Mouse (Mus musculus) hindbrain, embryonic 13.5 days (tissue): ENCODE measurements around the gene Bmp7. TPM values are rescaled to one million over a fixed set of nuclear protein-coding genes. Genes with fewer than 3 reads are reported as not detected.
A peak's percentile ranks its signal among the peaks of the same experiment; 100 is the strongest.

Experiments
- ATAC-seq: fragments of 200-750 bp; cut with Nextera tagmentation; 2 replicates; pipeline ENCODE4 v1.8.0; 2017; ENCODE audit warnings: moderate TSS enrichment; ENCODE audit not compliant: low FRiP score
- H3K27ac ChIP-seq: fragments of 300-500 bp; sonication (generic); 2 replicates; pipeline ENCODE4 v1.5.1; 2015; ENCODE audit warnings: inconsistent platforms, mild to moderate bottlenecking, moderate library complexity
- H3K27me3 ChIP-seq: fragments of 300-500 bp; sonication (generic); 2 replicates; pipeline ENCODE4 v1.6.1; 2015; ENCODE audit warnings: mild to moderate bottlenecking, inconsistent platforms
- H3K36me3 ChIP-seq: fragments of 300-500 bp; sonication (generic); 2 replicates; pipeline ENCODE4 v1.6.1; 2015; ENCODE audit warnings: mild to moderate bottlenecking, inconsistent platforms
- H3K4me1 ChIP-seq: fragments of 300-500 bp; sonication (generic); replicated peaks from 2 replicates; pipeline ENCODE4 v1.6.1; 2015; ENCODE audit warnings: inconsistent platforms
- H3K4me2 ChIP-seq: fragments of 300-500 bp; sonication (generic); 2 replicates; pipeline ENCODE4 v1.6.1; 2015; ENCODE audit warnings: inconsistent platforms, mild to moderate bottlenecking, moderate library complexity
- H3K4me3 ChIP-seq: fragments of 300-500 bp; sonication (generic); 2 replicates; pipeline ENCODE4 v1.5.1; 2015; ENCODE audit warnings: mild to moderate bottlenecking, inconsistent platforms
- H3K9ac ChIP-seq: fragments of 300-500 bp; sonication (generic); 2 replicates; pipeline ENCODE4 v1.6.1; 2015; ENCODE audit warnings: mild to moderate bottlenecking, inconsistent platforms
- H3K9me3 ChIP-seq: fragments of 300-500 bp; sonication (generic); 2 replicates; pipeline ENCODE4 v1.6.1; 2016; ENCODE audit warnings: inconsistent platforms
- WGBS: fragments of 180-500 bp; shearing (Covaris S2); methylation state at CpG from one replicate; pipeline ENCODE4 v1.1.7; 2015; 5-methylcytosine and 5-hydroxymethylcytosine counted together
- polyA plus RNA-seq: library from polyadenylated mRNA; unstranded; fragments of >200 nt; fragmentation: Nextera tagmentation; extraction: Ambion mirVana; gene quantifications from 2 replicates; pipeline ENCODE4 v1.2.1, GENCODE M21; 2015

Bmp7 gene
- polyA plus RNA-seq, 1 experiment from 2014 or later = 12.4 TPM

DNA sequence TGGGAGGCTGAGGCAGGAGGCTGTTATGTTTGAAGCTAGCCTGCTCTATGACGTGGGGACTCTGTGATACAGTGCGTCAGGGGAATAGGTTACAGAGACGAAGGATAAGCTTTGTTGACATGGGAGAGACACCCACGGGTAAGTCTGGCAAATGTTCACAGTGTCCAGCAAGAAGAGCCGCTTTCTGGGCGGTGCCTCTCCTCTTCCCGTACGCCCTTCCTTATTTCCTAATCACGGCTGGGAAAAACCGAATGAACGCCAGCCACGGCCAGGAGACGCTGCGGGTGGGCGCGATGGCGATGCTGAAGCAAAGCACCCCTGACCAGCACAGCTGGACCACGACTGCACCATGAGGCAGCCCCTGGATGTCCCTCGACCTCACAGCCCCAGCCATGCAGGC is 77.7 kb downstream of the Bmp7 start:
- WGBS = 76% methylated on average over 19 of the region's 19 CpGs
- 0 out of 2 replicates have a peak overlapping the region, but pooled peaks have one; percentile 44 for H3K4me2 ChIP-seq
- ATAC-seq = no peak

DNA sequence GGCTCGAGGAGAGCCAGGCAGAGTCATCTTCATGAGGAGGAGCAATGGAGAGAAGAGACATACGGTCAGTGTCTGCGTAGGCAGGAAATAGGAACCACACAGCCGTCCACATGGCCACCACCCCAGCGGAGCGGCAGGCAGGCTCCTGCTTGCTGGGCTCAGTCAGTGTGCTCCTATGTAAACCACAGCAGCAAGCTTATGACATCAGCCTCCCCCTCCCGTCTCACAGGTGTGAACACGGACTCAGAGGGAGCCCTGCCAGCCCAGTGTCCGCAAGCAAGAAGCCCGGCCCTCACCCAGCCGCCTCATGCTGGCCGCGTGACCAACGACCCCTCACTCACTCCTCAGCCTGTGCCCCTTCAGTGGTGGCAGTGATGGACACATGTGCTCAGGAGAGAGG is 78.5 kb downstream of the Bmp7 start:
- Histone ChIP-seq H3K4me3 (no peak overlapping the region), H3K9ac (no peak overlapping the region), H3K27ac (no peak overlapping the region), H3K27me3 (peaks cover 12% of the 10 kb centered on the region; the same call in 1 of the 2 replicates), H3K9me3 (peaks cover 3% of the 10 kb centered on the region; the same call in 1 of the 2 replicates), H3K4me1 (peaks cover 11% of the 10 kb centered on the region), H3K4me2 (no peak overlapping the region), H3K36me3 (no peaks in the 10 kb centered on the region)
- ATAC-seq = no peak
- 81% methylated on average over 14 of the region's 14 CpGs for WGBS

More for the DNA sequence above, 77.7 kb downstream of the Bmp7 start:
- peaks cover 16% of the 10 kb centered on the region for H3K4me1 ChIP-seq
- H3K9me3 ChIP-seq = peaks cover 3% of the 10 kb centered on the region; the same call in 1 of the 2 replicates
- H3K36me3 ChIP-seq = no peaks in the 10 kb centered on the region
- no peak overlapping the region for H3K9ac ChIP-seq
- H3K27ac ChIP-seq = no peak overlapping the region
- H3K27me3 ChIP-seq = peaks cover 13% of the 10 kb centered on the region; the same call in 1 of the 2 replicates
- no peak overlapping the region for H3K4me3 ChIP-seq

DNA sequence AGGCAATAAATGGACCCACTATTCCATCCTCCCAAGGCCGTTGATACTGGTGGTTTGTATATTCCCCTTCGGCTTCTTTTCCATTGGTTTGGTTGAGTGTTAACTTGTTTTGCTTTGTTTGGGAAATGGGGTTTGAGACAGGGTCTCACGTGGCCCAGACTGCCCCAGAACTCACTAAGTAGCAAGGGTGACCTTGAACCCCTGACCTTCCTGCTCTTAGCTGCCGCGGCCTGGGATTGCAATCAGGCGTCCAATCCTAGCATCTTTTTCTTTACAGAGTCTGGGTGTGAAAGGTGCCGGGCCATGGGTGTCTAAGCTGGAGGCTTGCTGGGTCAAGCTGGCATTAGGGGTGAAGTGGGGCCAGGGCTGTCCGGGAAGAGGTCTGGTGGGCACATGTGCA is 79.5 kb downstream of the Bmp7 start:
- Histone ChIP-seq H3K4me1 (peaks cover 11% of the 10 kb centered on the region), H3K4me2 (no peak overlapping the region), H3K27me3 (peaks cover 11% of the 10 kb centered on the region; the same call in 1 of the 2 replicates), H3K9ac (no peak overlapping the region), H3K4me3 (no peak overlapping the region), H3K27ac (no peak overlapping the region), H3K9me3 (peaks cover 3% of the 10 kb centered on the region; the same call in 1 of the 2 replicates), H3K36me3 (no peaks in the 10 kb centered on the region)
- ATAC-seq = no peak
- WGBS = 89% methylated on average over 8 of the region's 8 CpGs

DNA sequence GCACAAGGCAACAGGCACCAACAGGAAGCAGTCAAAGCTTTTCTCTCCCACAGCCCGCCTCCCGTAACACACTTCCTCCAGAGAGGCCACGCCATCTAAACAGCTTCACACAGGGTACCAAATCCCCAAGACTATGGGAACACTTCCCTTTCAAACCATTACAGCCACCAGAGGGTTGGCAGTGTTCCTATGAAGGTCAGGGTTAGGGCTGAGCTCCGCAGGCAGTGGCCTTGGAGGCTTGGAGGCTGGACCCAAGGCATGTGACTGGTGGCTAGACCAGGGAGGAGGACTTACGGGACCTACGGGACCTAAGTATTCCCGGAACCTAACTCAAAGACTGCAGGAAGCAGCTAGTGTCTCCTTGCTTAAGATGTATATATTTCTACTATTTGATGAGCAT is 80.0 kb downstream of the Bmp7 start:
- H3K4me3 ChIP-seq = no peak overlapping the region
- H3K27me3 ChIP-seq = peaks cover 11% of the 10 kb centered on the region; the same call in 1 of the 2 replicates
- H3K36me3 ChIP-seq = no peaks in the 10 kb centered on the region
- no peak overlapping the region for H3K27ac ChIP-seq
- no peak overlapping the region for H3K4me2 ChIP-seq
- WGBS = 87% methylated on average over 7 of the region's 7 CpGs
- peaks cover 11% of the 10 kb centered on the region for H3K4me1 ChIP-seq
- H3K9ac ChIP-seq = no peak overlapping the region
- peaks cover 3% of the 10 kb centered on the region; the same call in 1 of the 2 replicates for H3K9me3 ChIP-seq
- no peak for ATAC-seq

DNA sequence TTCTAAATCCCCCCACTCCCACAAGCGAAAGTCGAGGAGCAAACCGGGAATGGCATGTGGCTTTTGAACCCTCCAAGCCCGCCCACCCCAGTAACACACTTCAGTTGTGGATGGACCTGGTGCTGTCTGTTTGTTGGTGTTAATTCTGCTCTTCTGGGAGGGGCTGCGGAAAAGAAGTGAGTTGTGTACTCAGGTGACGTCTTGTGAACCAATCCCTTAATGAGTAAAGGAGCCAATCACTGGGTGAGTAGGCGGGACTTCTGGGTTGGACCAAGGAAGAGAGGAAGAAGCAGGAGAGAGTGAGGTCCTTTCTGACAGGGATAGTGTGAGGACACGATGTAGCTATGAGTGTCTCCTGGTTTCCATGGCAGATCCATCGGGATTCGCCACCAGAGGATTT is 83.1 kb downstream of the Bmp7 start:
- H3K4me3 ChIP-seq = no peak overlapping the region
- no peaks in the 10 kb centered on the region for H3K9me3 ChIP-seq
- 67% methylated on average over 10 of the region's 10 CpGs for WGBS
- no peaks in the 10 kb centered on the region for H3K36me3 ChIP-seq
- no peak overlapping the region for H3K27ac ChIP-seq
- ATAC-seq = no peak
- peaks cover 4% of the 10 kb centered on the region; the same call in 1 of the 2 replicates for H3K27me3 ChIP-seq
- no peak overlapping the region for H3K9ac ChIP-seq
- H3K4me2 ChIP-seq = no peak overlapping the region
- no peaks in the 10 kb centered on the region for H3K4me1 ChIP-seq

DNA sequence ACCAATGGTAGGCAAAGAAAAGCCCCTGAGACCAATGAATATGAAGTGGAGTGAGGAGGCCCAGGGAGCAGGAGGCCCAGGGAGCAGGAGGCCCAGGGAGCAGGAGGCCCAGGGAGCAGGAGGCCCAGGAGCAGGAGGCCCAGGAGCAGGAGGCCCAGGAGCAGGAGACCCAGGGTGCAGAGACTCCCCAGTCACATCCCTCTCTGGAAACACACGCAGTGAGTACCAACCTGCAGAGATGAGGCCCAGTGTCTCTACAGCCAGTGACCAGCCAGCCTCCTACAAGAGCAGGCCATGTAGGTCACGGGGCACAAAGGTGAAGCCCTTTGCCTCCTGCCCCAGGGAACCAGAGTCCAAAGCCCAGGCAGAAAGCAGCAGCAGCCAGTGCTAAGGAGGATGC is 83.6 kb downstream of the Bmp7 start:
- no peaks in the 10 kb centered on the region for H3K9me3 ChIP-seq
- H3K4me2 ChIP-seq = no peak overlapping the region
- ATAC-seq = no peak
- H3K9ac ChIP-seq = no peak overlapping the region
- H3K27me3 ChIP-seq = peaks cover 4% of the 10 kb centered on the region; the same call in 1 of the 2 replicates
- 67% methylated on average over 2 of the region's 2 CpGs for WGBS
- no peak overlapping the region for H3K27ac ChIP-seq
- no peaks in the 10 kb centered on the region for H3K36me3 ChIP-seq
- H3K4me3 ChIP-seq = no peak overlapping the region
- no peaks in the 10 kb centered on the region for H3K4me1 ChIP-seq

DNA sequence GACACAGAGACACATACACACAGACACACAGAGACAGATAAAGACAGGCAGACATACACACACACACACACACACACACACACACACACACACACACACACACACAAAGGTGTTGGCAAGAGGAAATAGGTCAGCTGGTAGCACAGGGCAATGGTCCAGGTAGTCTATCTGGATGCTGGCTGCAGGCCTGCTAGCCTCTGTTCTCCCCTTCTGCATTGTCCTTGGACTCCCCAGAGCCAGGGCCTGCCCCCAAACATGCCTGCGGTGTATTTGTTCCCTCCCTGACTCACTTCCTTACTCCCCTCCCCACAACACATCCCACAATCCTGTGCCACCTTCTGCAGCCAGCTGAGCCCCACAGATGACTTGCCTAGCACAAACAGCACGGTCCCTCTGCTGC is 86.0 kb downstream of the Bmp7 start:
- 52% methylated on average over 2 of the region's 2 CpGs for WGBS
- H3K4me2 ChIP-seq = no peak overlapping the region
- no peak for ATAC-seq

DNA sequence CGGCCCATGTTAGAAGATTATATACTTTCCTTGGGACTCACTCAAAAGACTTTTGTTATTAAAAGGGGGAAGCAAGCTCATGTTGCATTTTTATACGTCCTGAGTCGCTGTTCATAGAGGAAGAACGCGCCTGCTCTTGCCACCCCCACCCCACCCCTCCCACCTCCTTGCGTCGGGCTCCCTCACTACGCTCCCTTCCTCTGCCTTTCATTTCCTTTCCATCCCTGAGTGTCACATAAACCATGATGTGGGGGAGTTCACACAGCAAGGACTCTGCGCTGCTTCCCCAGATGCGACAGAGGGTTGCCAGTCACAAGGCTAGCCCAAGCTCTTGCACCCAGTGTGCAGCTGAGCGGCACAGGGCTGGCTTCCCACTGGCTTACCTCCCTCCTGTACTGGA is 88.3 kb downstream of the Bmp7 start:
- no peak overlapping the region for H3K4me3 ChIP-seq
- no peaks in the 10 kb centered on the region for H3K27me3 ChIP-seq
- H3K9me3 ChIP-seq = no peaks in the 10 kb centered on the region
- H3K27ac ChIP-seq = no peak overlapping the region
- H3K9ac ChIP-seq = no peak overlapping the region
- H3K4me1 ChIP-seq = 0 out of 2 replicates have a peak, but pooled peaks cover 3% of the 10 kb centered on the region
- H3K36me3 ChIP-seq = no peaks in the 10 kb centered on the region
- WGBS = 80% methylated on average over 11 of the region's 11 CpGs
- no peak overlapping the region for H3K4me2 ChIP-seq
- no peak for ATAC-seq

More for the DNA sequence above, 86.0 kb downstream of the Bmp7 start:
- H3K4me3 ChIP-seq = no peak overlapping the region
- no peaks in the 10 kb centered on the region for H3K9me3 ChIP-seq
- H3K27me3 ChIP-seq = no peaks in the 10 kb centered on the region
- no peaks in the 10 kb centered on the region for H3K4me1 ChIP-seq
- no peak overlapping the region for H3K27ac ChIP-seq
- H3K36me3 ChIP-seq = no peaks in the 10 kb centered on the region
- no peak overlapping the region for H3K9ac ChIP-seq

DNA sequence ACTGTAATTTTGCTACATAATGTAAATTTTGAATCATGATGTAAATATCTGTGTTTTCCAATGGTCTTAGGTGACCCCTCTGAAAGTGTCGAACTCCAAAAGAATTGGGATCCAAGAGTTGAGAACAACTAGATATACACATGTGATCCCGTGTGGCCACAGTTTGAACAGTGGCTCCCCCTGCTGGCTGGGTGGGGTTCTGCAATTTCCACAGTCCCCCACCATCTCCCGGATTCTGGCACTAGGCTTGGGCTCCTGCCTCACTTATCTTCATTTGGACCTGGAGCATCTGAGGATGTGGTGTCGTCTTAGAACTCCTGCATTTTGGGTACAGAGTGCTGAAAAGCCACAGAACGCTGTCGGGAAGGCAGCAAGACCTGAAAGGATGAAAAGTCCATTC is 91.9 kb downstream of the Bmp7 start:
- H3K4me3 ChIP-seq = no peak overlapping the region
- no peak overlapping the region for H3K4me2 ChIP-seq
- peaks cover 6% of the 10 kb centered on the region; the same call in 1 of the 2 replicates for H3K4me1 ChIP-seq
- no peak overlapping the region for H3K9ac ChIP-seq
- 59% methylated on average over 6 of the region's 6 CpGs for WGBS
- H3K27ac ChIP-seq = no peak overlapping the region
- no peaks in the 10 kb centered on the region for H3K9me3 ChIP-seq
- ATAC-seq = no peak
- H3K36me3 ChIP-seq = no peaks in the 10 kb centered on the region
- H3K27me3 ChIP-seq = 0 out of 2 replicates have a peak, but pooled peaks cover 1% of the 10 kb centered on the region

DNA sequence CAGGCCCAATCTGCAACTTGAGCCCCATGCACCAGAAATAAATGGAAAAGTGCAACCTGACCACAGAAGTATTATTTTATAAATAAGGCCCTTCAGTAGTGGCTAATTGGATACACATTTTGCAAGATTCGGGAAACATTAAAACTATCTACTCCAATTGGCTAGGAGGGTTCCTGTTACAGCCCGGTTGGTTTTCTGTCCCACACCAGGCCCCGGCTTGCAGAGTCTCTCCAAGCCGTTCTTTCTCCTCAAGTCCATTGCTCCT is 93.9 kb downstream of the Bmp7 start:
- H3K9me3 ChIP-seq = no peaks in the 10 kb centered on the region
- H3K4me1 ChIP-seq = peaks cover 6% of the 10 kb centered on the region; the same call in 1 of the 2 replicates
- 0 out of 2 replicates have a peak, but pooled peaks cover 6% of the 10 kb centered on the region for H3K27me3 ChIP-seq
- H3K9ac ChIP-seq = no peak overlapping the region
- no peak for ATAC-seq
- WGBS = 79% methylated on average over 4 of the region's 4 CpGs
- H3K4me2 ChIP-seq = no peak overlapping the region
- H3K4me3 ChIP-seq = no peak overlapping the region
- H3K27ac ChIP-seq = no peak overlapping the region
- H3K36me3 ChIP-seq = no peaks in the 10 kb centered on the region

DNA sequence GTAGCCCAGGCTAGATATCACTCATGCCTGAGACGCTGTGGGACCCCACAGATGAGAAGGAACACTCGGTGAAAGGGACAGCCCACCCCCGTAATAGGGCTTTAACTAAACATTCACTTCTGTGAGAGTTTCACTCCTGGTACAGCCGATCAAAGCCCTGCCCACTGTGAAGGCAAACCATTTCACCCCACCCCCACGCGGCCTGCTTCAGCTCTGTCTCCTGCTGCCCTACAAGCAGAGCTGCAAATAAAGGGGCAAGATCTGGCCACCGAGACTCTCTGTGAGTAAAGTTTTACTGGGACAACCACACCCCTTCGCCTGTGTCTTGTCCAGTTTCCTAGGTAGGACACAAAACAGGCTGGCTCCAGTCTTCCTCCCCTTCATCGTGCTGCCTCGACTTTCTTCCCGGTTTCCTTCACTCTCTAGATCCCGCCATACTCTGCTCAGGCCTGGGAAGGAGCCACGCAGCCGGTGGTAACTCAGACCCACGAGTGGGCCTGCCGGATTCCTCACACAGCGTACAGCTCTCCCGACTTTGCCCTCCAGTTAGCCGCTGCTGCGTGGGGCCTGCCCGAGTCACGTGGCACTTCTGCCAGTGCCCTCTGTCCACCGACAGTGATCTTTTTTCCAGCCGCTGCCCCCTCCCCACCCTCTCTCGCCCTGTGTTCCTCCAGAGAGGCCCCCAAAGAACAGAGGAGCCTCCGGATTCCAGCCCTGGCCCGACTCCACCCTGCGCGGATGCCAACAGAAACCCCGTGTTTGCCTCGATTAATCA is 94.4 kb downstream of the Bmp7 start:
- Histone ChIP-seq H3K9ac (peak overlapping the region; percentile 5; the same call in 1 of the 2 replicates), H3K4me2 (no peak overlapping the region), H3K27ac (no peak overlapping the region), H3K4me3 (no peak overlapping the region), H3K27me3 (0 out of 2 replicates have a peak, but pooled peaks cover 6% of the 10 kb centered on the region), H3K36me3 (no peaks in the 10 kb centered on the region), H3K9me3 (no peaks in the 10 kb centered on the region), H3K4me1 (peaks cover 6% of the 10 kb centered on the region; the same call in 1 of the 2 replicates)
- 66% methylated on average over 31 of the region's 31 CpGs for WGBS
- no peak for ATAC-seq

DNA sequence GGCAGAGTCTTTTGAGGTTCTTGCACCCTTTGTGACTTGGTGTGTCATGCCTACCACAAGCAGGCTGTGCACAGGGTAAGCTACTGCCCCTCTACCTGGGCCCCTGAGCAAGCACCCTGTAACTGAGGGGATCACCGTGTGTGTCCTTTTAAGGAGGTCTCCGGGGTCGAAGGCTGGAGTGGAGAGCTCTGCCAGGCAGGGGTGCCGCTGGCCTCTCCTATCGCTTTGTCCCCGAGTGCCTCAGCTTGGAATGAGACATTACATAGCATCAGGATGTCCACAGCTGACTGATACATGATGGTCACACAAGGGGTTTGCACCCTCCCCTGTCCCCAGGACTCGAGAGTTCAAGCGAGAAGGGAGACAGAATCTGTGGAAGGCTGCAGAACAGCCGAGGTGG is 96.2 kb downstream of the Bmp7 start:
- H3K27ac ChIP-seq = no peak overlapping the region
- 0 out of 2 replicates have a peak, but pooled peaks cover 6% of the 10 kb centered on the region for H3K27me3 ChIP-seq
- peaks cover 9% of the 10 kb centered on the region; the same call in 1 of the 2 replicates for H3K4me1 ChIP-seq
- ATAC-seq = no peak
- H3K4me3 ChIP-seq = no peak overlapping the region
- no peak overlapping the region for H3K4me2 ChIP-seq
- H3K9me3 ChIP-seq = no peaks in the 10 kb centered on the region
- no peak overlapping the region for H3K9ac ChIP-seq
- no peaks in the 10 kb centered on the region for H3K36me3 ChIP-seq
- WGBS = 84% methylated on average over 9 of the region's 9 CpGs

DNA sequence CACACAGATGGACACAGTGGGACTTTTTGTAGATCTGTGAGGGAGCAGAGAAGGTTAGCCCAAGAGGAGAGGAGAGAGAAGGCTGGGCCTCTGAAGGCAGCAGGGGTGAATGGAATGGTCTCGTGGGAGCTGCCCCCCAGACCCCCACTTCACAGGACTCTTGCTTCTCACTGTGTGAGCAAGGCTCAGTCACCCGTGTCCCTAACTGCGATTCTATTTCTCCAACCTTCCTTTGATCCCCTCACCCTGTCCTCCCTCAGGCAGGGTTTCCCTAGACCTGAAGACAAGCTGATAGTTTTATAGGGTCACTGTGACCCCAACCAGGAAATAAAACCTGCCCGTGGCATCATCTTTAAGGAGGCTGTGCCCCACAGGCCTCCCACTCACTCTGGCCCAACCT is 97.8 kb downstream of the Bmp7 start:
- 74% methylated on average over 4 of the region's 4 CpGs for WGBS

More for the DNA sequence above, 97.8 kb downstream of the Bmp7 start:
- no peaks in the 10 kb centered on the region for H3K9me3 ChIP-seq
- no peak for ATAC-seq
- no peak overlapping the region for H3K9ac ChIP-seq
- H3K4me2 ChIP-seq = no peak overlapping the region
- H3K4me1 ChIP-seq = peaks cover 12% of the 10 kb centered on the region
- no peaks in the 10 kb centered on the region for H3K36me3 ChIP-seq
- no peak overlapping the region for H3K4me3 ChIP-seq
- H3K27me3 ChIP-seq = 0 out of 2 replicates have a peak, but pooled peaks cover 6% of the 10 kb centered on the region
- H3K27ac ChIP-seq = no peak overlapping the region
